Mouse (Mus musculus) heart, embryonic 14.5 days (tissue): ENCODE data around the gene Anxa5. TPM values are rescaled to one million over a fixed set of nuclear protein-coding genes. Genes with fewer than 3 reads are reported as not detected.

Experiments used
- ATAC-seq: fragments of 200-750 bp; cut with Nextera tagmentation; 2 replicates; pipeline ENCODE4 v1.8.0; 2017; ENCODE audit warnings: low read depth, moderate TSS enrichment; ENCODE audit not compliant: insufficient number of reproducible peaks, insufficient read depth, low FRiP score
- H3K27ac ChIP-seq, 2 experiments: fragments of 200-500 bp in 1 of 2; fragments of 300-500 bp in 1 of 2; sonication (generic) in 1 of 2; replicated peaks in 1 of 2; 2 replicates each; pipeline ENCODE4 v1.5.1; 2012 to 2014; ENCODE audit warnings: low read depth in 2 of 2, low read length in 2 of 2, control low read depth in 1 of 2, mild to moderate bottlenecking in 1 of 2, mixed read lengths in 1 of 2; ENCODE audit not compliant: control insufficient read depth in 1 of 2, insufficient read depth in 1 of 2
- H3K27me3 ChIP-seq: fragments of 300-500 bp; sonication (generic); 2 replicates; pipeline ENCODE4 v1.6.1; 2014; ENCODE audit warnings: mild to moderate bottlenecking, low read length, control low read depth; ENCODE audit not compliant: control insufficient read depth, insufficient read depth
- H3K36me3 ChIP-seq: fragments of 300-500 bp; sonication (generic); 2 replicates; pipeline ENCODE4 v1.6.1; 2014; ENCODE audit warnings: mild to moderate bottlenecking, control low read depth, low read length, mixed read lengths; ENCODE audit not compliant: control insufficient read depth, insufficient read depth
- H3K4me1 ChIP-seq, 2 experiments: fragments of 200-500 bp in 1 of 2; fragments of 300-500 bp in 1 of 2; sonication (generic) in 1 of 2; 2 replicates each; pipeline ENCODE4 v1.6.1; 2012 to 2014; ENCODE audit warnings: low read length in 2 of 2, control low read depth in 1 of 2, mixed read lengths in 1 of 2; ENCODE audit not compliant: control insufficient read depth in 2 of 2, insufficient read depth in 2 of 2
- H3K4me2 ChIP-seq: fragments of 300-500 bp; sonication (generic); 2 replicates; pipeline ENCODE4 v1.6.1; 2014; ENCODE audit warnings: mild to moderate bottlenecking, low read length
- H3K4me3 ChIP-seq, 2 experiments: fragments of 200-500 bp in 1 of 2; fragments of 300-500 bp in 1 of 2; sonication (generic) in 1 of 2; 2 replicates each; pipeline ENCODE4 v1.5.1; 2012 to 2014; ENCODE audit warnings: low read length in 2 of 2, mild to moderate bottlenecking in 2 of 2, control low read depth in 1 of 2, low read depth in 1 of 2, moderate library complexity in 1 of 2; ENCODE audit not compliant: control insufficient read depth in 1 of 2, insufficient read depth in 1 of 2
- H3K9ac ChIP-seq: fragments of 300-500 bp; sonication (generic); 2 replicates; pipeline ENCODE4 v1.6.1; 2014; ENCODE audit warnings: mild to moderate bottlenecking, low read length
- H3K9me3 ChIP-seq: fragments of 300-500 bp; sonication (generic); 2 replicates; pipeline ENCODE4 v1.6.1; 2016; ENCODE audit warnings: low read length, control low read depth; ENCODE audit not compliant: control insufficient read depth
- WGBS: fragments of 180-500 bp; shearing (Covaris S2); extraction: QIAGEN DNeasy Blood & Tissue Kit; methylation state at CpG from one replicate; pipeline ENCODE4 v1.1.7; 2014; 5-methylcytosine and 5-hydroxymethylcytosine counted together
- polyA plus RNA-seq: library from polyadenylated mRNA; unstranded; fragments of >200 nt; fragmentation: Nextera tagmentation; extraction: Ambion mirVana; gene quantifications from 2 replicates; pipeline ENCODE4 v1.2.1, GENCODE M21; 2014

The Anxa5 gene
- polyA plus RNA-seq, 1 experiment from 2014 or later: 393 TPM

GRCm38 (mm10) chr3:36476261-36477155 is 814 bp upstream of the Anxa5 start:
- no peaks in the 10 kb centered on the region for H3K9me3 ChIP-seq
- no peaks in the 10 kb centered on the region for H3K27me3 ChIP-seq
- peak overlapping the region; percentile 79 to 91 for H3K27ac ChIP-seq
- H3K4me3 ChIP-seq: peak overlapping the region; percentile 86 to 91
- H3K4me1 ChIP-seq: peaks cover 18 to 43% of the 10 kb centered on the region in 2 experiments
- H3K36me3 ChIP-seq: peaks cover 4% of the 10 kb centered on the region; the same call in 1 of the 2 replicates
- peak overlapping the region; percentile 78 for H3K4me2 ChIP-seq
- 21% methylated on average over 19 of the region's 20 CpGs for WGBS
- H3K9ac ChIP-seq: peak overlapping the region; percentile 86
- ATAC-seq: no peak

DNA sequence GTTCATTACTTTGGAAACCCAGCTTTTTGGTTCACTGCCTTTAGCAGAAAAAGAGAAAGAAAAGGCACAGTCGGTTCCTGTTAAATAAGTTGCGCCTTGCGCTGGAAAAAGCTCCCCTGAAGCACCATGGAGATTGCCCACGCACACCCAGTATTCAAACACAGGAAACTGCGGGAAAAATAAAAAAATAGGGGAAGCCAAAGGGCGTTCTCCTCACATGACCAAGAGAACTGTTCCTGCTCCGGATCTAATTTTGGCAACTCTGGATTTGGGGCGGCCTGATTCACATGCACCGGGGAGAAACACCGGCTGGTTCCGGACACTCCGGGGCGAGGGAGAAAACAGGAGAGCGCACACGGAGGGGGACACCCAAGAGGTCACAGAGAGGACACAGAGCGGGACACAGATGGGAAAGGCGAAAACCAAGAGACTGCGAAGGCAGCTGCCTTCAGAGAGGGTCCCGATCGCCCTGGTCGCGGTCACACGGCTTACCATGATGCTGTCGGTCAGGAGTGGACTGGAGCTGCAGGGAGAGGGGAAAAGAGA is 683 bp downstream of the Anxa5 start:
- Histone ChIP-seq H3K27ac (peak overlapping the region; percentile 91 to 96), H3K36me3 (peaks cover 7% of the 10 kb centered on the region; the same call in 1 of the 2 replicates), H3K9ac (peak overlapping the region; percentile 93), H3K4me2 (peak overlapping the region; percentile 78), H3K4me1 (peaks cover 16 to 40% of the 10 kb centered on the region in 2 experiments), H3K9me3 (no peaks in the 10 kb centered on the region), H3K4me3 (peak overlapping the region; percentile 86 to 91), H3K27me3 (no peaks in the 10 kb centered on the region)
- ATAC-seq: peak; percentile 10
- WGBS: under 1% methylated on average over 24 of the region's 24 CpGs

DNA sequence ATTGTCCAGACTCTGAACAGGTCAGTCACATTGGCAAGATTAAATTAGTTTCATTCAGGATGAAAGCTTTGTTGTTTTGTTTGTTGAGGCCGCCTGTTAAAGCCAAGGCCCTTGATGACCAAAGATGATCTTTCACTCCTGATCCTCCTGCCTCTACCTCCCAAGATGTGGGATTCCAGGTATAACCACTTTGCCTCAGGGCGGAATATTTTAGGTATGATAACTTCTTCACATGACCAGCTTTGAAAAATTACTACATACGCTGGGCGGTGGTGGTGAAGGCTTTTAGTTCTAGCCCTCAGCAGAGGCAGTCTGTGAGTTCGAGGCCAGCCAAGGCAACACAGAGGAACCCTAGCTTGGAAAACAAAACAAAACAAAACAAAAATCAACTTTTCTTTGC is 1.3 kb downstream of the Anxa5 start:
- Histone ChIP-seq H3K4me2 (peak overlapping the region; percentile 78), H3K27ac (peak overlapping the region in 1 of 2 experiments; percentile 91; a peak in 1 of 4 replicates), H3K9ac (peak overlapping the region; percentile 93), H3K4me1 (peaks cover 16 to 46% of the 10 kb centered on the region in 2 experiments), H3K9me3 (no peaks in the 10 kb centered on the region), H3K36me3 (peaks cover 11% of the 10 kb centered on the region; the same call in 1 of the 2 replicates), H3K4me3 (peak overlapping the region; percentile 86 to 91), H3K27me3 (no peaks in the 10 kb centered on the region)
- ATAC-seq: no peak
- WGBS: 64% methylated on average over 5 of the region's 5 CpGs

DNA sequence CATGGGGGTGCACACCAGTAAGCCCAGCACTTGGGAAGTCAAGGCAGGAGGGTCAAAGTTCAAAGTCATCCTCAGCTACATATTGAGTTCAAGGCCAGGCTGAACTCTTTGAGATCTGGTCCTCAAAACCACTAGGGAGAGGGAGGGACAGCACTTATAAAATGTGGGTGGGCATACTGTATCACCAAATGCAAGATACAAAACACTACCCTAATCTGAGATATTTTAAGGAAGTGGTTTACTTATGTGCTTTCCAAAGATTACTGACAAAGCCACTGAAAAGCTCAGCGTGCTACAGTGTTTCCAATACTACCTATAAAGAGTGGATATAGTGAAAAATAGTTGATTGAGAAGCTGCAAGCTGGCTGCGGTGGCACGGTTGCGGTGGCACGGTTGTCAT is 2.5 kb downstream of the Anxa5 start:
- no peaks in the 10 kb centered on the region for H3K9me3 ChIP-seq

DNA sequence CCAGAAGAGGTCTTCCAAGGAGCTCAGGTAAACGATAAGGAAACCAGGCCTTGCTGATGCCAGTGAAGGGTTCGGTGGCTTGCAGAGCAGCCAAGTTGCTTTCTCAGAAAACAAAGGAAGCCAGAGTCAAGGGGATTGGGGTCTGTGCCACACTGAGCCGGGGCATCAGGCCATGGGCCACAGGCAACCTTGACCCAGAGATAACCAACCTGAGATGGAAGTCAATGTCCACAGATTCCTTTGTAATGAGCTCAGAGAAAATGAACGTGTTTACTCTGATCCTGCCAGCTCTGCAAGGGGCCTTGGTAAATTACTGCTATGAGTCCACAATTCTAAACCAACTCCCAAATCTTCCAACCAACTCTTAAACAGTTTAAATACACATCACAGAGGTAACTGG is 3.8 kb downstream of the Anxa5 start:
- Histone ChIP-seq H3K27me3 (no peaks in the 10 kb centered on the region), H3K9me3 (no peaks in the 10 kb centered on the region), H3K4me1 (peaks cover 20 to 51% of the 10 kb centered on the region in 2 experiments), H3K4me2 (peak overlapping the region; percentile 36), H3K9ac (no peak overlapping the region), H3K27ac (no peak overlapping the region), H3K4me3 (no peak overlapping the region), H3K36me3 (peaks cover 11% of the 10 kb centered on the region; the same call in 1 of the 2 replicates)
- 46% methylated on average over 4 of the region's 4 CpGs for WGBS
- ATAC-seq: no peak

More for the DNA sequence above, 2.5 kb downstream of the Anxa5 start:
- H3K27me3 ChIP-seq: no peaks in the 10 kb centered on the region
- H3K4me3 ChIP-seq: no peak overlapping the region
- 89% methylated on average over 5 of the region's 5 CpGs for WGBS
- H3K4me1 ChIP-seq: peaks cover 19 to 47% of the 10 kb centered on the region in 2 experiments
- H3K36me3 ChIP-seq: peaks cover 11% of the 10 kb centered on the region; the same call in 1 of the 2 replicates
- no peak overlapping the region for H3K27ac ChIP-seq
- peak overlapping the region; percentile 28; the same call in 1 of the 2 replicates for H3K4me2 ChIP-seq
- no peak for ATAC-seq
- H3K9ac ChIP-seq: no peak overlapping the region

DNA sequence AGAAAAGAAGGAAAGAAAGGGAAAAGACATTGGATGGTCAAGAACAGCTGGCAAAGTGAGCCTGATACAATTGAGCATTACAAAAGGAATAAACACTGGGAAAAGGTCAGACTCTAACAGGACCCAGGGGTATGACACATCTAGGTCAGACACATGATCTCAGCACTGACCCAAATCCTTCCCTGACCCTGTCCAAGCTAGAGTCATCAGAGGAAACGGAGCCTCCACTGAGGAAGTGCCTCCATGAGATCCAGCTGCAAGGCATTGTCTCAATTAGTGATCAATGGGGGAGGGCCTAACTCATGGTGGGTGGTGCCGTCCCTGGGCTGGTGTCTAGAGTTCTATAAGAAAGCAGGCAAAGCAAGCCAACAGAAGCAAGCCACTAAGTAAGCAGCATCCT is 6.8 kb downstream of the Anxa5 start:
- Histone ChIP-seq H3K4me3 (no peak overlapping the region), H3K27ac (no peak overlapping the region), H3K9ac (no peak overlapping the region), H3K9me3 (no peaks in the 10 kb centered on the region), H3K27me3 (no peaks in the 10 kb centered on the region), H3K4me1 (peaks cover 19 to 47% of the 10 kb centered on the region in 2 experiments), H3K4me2 (no peak overlapping the region), H3K36me3 (peaks cover 21% of the 10 kb centered on the region)
- ATAC-seq: 0 out of 2 replicates have a peak, but pooled peaks have one; percentile 12
- 69% methylated on average over 2 of the region's 2 CpGs for WGBS

- Histone ChIP-seq H3K4me2 (no peak overlapping the region), H3K36me3 (peaks cover 34% of the 10 kb centered on the region), H3K27me3 (no peaks in the 10 kb centered on the region), H3K4me1 (peaks cover 17 to 38% of the 10 kb centered on the region in 2 experiments), H3K9ac (no peak overlapping the region), H3K9me3 (no peaks in the 10 kb centered on the region), H3K27ac (no peak overlapping the region), H3K4me3 (no peak overlapping the region)
- 71% methylated on average over 7 of the region's 7 CpGs for WGBS
- ATAC-seq: no peak
Measured at GRCm38 (mm10) chr3:36467632-36468031, 8.1 kb downstream of the Anxa5 start.
